Mouse (Mus musculus): ENCODE results near the gene Arhgef10l.

Arhgef10l gene

GRCm38 (mm10) chr4:140693513-140693912 lies 27.7 kb upstream of the Arhgef10l start:
- no peak for DNase-seq (ENCODE audit: low spot score)

- no peak for DNase-seq (ENCODE audit: low spot score)
Observed at GRCm38 (mm10) chr4:140691481-140691880, 25.7 kb upstream of the Arhgef10l start.

- DNase-seq (ENCODE audit: low spot score): no peak
Observed at GRCm38 (mm10) chr4:140689873-140690655, 24.3 kb upstream of the Arhgef10l start.

- DNase-seq (ENCODE audit: low spot score): no peak
Observed at GRCm38 (mm10) chr4:140688826-140689425, 23.1 kb upstream of the Arhgef10l start.

GRCm38 (mm10) chr4:140688044-140688825 lies 22.4 kb upstream of the Arhgef10l start:
- DNase-seq (ENCODE audit: low spot score): no peak

GRCm38 (mm10) chr4:140684881-140685303 lies 19.1 kb upstream of the Arhgef10l start:
- DNase-seq (ENCODE audit: low spot score): no peak

- DNase-seq (ENCODE audit: low spot score): no peak
Observed at GRCm38 (mm10) chr4:140684141-140684871, 18.5 kb upstream of the Arhgef10l start.

- no peak for DNase-seq (ENCODE audit: low spot score)
Observed at GRCm38 (mm10) chr4:140683608-140684007, 17.8 kb upstream of the Arhgef10l start.

- no peak for DNase-seq (ENCODE audit: low spot score)
Observed at GRCm38 (mm10) chr4:140680731-140681397, 15.1 kb upstream of the Arhgef10l start.

GRCm38 (mm10) chr4:140679723-140680380 lies 14.0 kb upstream of the Arhgef10l start:
- DNase-seq (ENCODE audit: low spot score): peak; percentile 84

GRCm38 (mm10) chr4:140679038-140679437 lies 13.2 kb upstream of the Arhgef10l start:
- DNase-seq (ENCODE audit: low spot score): peak; percentile 68

- DNase-seq (ENCODE audit: low spot score): peak; percentile 96
Observed at GRCm38 (mm10) chr4:140674345-140674926, 8.6 kb upstream of the Arhgef10l start.

- no peak for DNase-seq (ENCODE audit: low spot score)
Observed at GRCm38 (mm10) chr4:140673527-140674264, 7.9 kb upstream of the Arhgef10l start.

GRCm38 (mm10) chr4:140667802-140668201 lies 2.0 kb upstream of the Arhgef10l start:
- no peak for DNase-seq (ENCODE audit: low spot score)

- no peak for DNase-seq (ENCODE audit: low spot score)
Observed at GRCm38 (mm10) chr4:140665053-140665452, 759 bp downstream of the Arhgef10l start.

GRCm38 (mm10) chr4:140662882-140663585 lies 2.8 kb downstream of the Arhgef10l start:
- DNase-seq (ENCODE audit: low spot score): no peak

- no peak for DNase-seq (ENCODE audit: low spot score)
Observed at GRCm38 (mm10) chr4:140662453-140662852, 3.4 kb downstream of the Arhgef10l start.

GRCm38 (mm10) chr4:140661406-140662022 lies 4.3 kb downstream of the Arhgef10l start:
- DNase-seq (ENCODE audit: low spot score): no peak
